In the genomic region with DNA sequence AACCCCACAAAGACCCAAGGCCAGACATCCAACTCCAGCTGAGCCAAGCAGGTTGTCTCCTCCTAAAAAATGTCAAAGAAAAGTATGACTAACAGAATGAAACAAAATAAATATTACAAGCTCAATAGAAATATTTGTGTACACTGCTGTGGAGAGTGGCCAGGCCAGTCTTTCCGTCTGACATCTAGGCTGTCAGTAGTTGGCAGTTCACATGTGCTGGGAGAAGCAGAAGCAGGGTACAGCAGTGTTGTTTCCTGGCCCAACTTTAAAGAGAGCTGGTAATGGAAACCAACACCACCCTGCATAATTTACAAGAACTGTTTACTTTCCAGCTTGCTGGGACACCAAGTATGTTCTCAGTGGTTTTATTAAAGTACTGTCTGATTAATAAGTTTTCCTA, we compare ENCODE assay signal across 14 mouse cellular contexts.
DNase-seq lines count a peak whose midpoint lies in the region; ATAC-seq and TF ChIP-seq lines count a peak whose summit lies in the region.
"Had no signal": no experiment of that assay in that cellular context is flagged by ENCODE, and none has a peak within 500 bp of the region (broad histone marks: within the 10 kb centered on the region; RNA-seq: fewer than 3 reads in every experiment).

No protein-coding gene starts in this region.

- no peak overlapping the region for H3K9ac ChIP-seq in heart, embryonic 11.5 days (ENCODE audit: low read depth, low read length)
- no peak overlapping the region for H3K9ac ChIP-seq in forebrain, postnatal 0 days
- H3K9ac ChIP-seq in midbrain, embryonic 16.5 days (ENCODE audit: low read depth, low read length), result no peak overlapping the region
- H3K9ac ChIP-seq: embryonic facial prominence, embryonic 13.5 days; neural tube, embryonic 12.5 days had no signal

- H3K27me3 ChIP-seq in heart, embryonic 11.5 days (ENCODE audit: control insufficient read depth, insufficient read depth, low read length), result no peaks in the 10 kb centered on the region
- H3K27me3 ChIP-seq in forebrain, postnatal 0 days (ENCODE audit: insufficient read depth, low read length), result no peaks in the 10 kb centered on the region
- H3K27me3 ChIP-seq in midbrain, embryonic 16.5 days (ENCODE audit: control insufficient read depth, insufficient read depth, low read depth, low read length), result no peaks in the 10 kb centered on the region
- H3K27me3 ChIP-seq: embryonic facial prominence, embryonic 13.5 days; neural tube, embryonic 12.5 days had no signal

- H3K9me3 ChIP-seq in heart, embryonic 11.5 days (replicated peaks; ENCODE audit: control insufficient read depth, low read length), result no peaks in the 10 kb centered on the region
- H3K9me3 ChIP-seq in forebrain, postnatal 0 days (ENCODE audit: low read length), result no peaks in the 10 kb centered on the region
- H3K9me3 ChIP-seq in midbrain, embryonic 16.5 days (replicated peaks; ENCODE audit: control insufficient read depth, low read length, poor library complexity, severe bottlenecking), result no peaks in the 10 kb centered on the region
- H3K9me3 ChIP-seq: embryonic facial prominence, embryonic 13.5 days; neural tube, embryonic 12.5 days had no signal

- no peaks in the 10 kb centered on the region; the same call in 1 of the 2 replicates for H3K4me1 ChIP-seq in heart, embryonic 11.5 days (ENCODE audit: control insufficient read depth, insufficient read depth, low read length)
- no peaks in the 10 kb centered on the region for H3K4me1 ChIP-seq in forebrain, postnatal 0 days (ENCODE audit: insufficient read depth)
- H3K4me1 ChIP-seq in midbrain, embryonic 16.5 days (ENCODE audit: control insufficient read depth, insufficient read depth, low read length), result no peaks in the 10 kb centered on the region
- H3K4me1 ChIP-seq: embryonic facial prominence, embryonic 13.5 days; neural tube, embryonic 12.5 days had no signal

- no peak for TF ChIP-seq CTCF in forebrain, postnatal 0 days (IDR thresholded peaks at IDR 0.05; ENCODE audit: low read depth)

- no peaks in the 10 kb centered on the region; the same call in 1 of the 2 replicates for H3K36me3 ChIP-seq in heart, embryonic 11.5 days (ENCODE audit: control insufficient read depth, insufficient read depth, low read length)
- H3K36me3 ChIP-seq in forebrain, postnatal 0 days (ENCODE audit: insufficient read depth), result no peaks in the 10 kb centered on the region
- no peaks in the 10 kb centered on the region for H3K36me3 ChIP-seq in midbrain, embryonic 16.5 days (ENCODE audit: control insufficient read depth, insufficient read depth, low read length)
- H3K36me3 ChIP-seq: embryonic facial prominence, embryonic 13.5 days; neural tube, embryonic 12.5 days had no signal

- peak; percentile 5 to 33 for DNase-seq in heart, adult 9 months (ENCODE audit: low spot score in 2 of 2)
- DNase-seq in gastrocnemius, postnatal 25 days, result peak; percentile 52
- DNase-seq in heart, postnatal 4 days, result peak; percentile 28
- DNase-seq in lung, postnatal 36 days, result peak; percentile 43
- DNase-seq in forebrain, postnatal 0 days, result no peak
- no peak for DNase-seq in cerebellum, postnatal 36 days
- DNase-seq: adrenal gland, postnatal 25 days had no signal

- H3K4me2 ChIP-seq in heart, embryonic 11.5 days, result no peak overlapping the region
- H3K4me2 ChIP-seq in forebrain, postnatal 0 days (ENCODE audit: low read depth), result no peak overlapping the region
- H3K4me2 ChIP-seq in midbrain, embryonic 16.5 days (ENCODE audit: low read length), result no peak overlapping the region
- H3K4me2 ChIP-seq: embryonic facial prominence, embryonic 13.5 days; neural tube, embryonic 12.5 days had no signal

- ATAC-seq in heart, embryonic 11.5 days (replicated peaks; ENCODE audit: insufficient number of reproducible peaks, low FRiP score, low TSS enrichment), result no peak
- ATAC-seq in forebrain, postnatal 0 days, result no peak
- no peak for ATAC-seq in midbrain, embryonic 16.5 days
- ATAC-seq: forebrain, embryonic 14.5 days; hindbrain, postnatal 0 days had no signal

- no peak overlapping the region for H3K27ac ChIP-seq in heart, embryonic 11.5 days (ENCODE audit: low read depth, low read length)
- H3K27ac ChIP-seq in forebrain, postnatal 0 days (ENCODE audit: low read depth, low read length), result no peak overlapping the region
- no peak overlapping the region for H3K27ac ChIP-seq in midbrain, embryonic 16.5 days (ENCODE audit: low read length)
- H3K27ac ChIP-seq: embryonic facial prominence, embryonic 13.5 days; kidney, postnatal 0 days; neural tube, embryonic 12.5 days had no signal

- no peak overlapping the region for H3K4me3 ChIP-seq in heart, embryonic 11.5 days (ENCODE audit: low read depth, low read length)
- no peak overlapping the region for H3K4me3 ChIP-seq in forebrain, postnatal 0 days (ENCODE audit: low read depth, low read length)
- no peak overlapping the region for H3K4me3 ChIP-seq in midbrain, embryonic 16.5 days (ENCODE audit: low read depth, low read length)
- H3K4me3 ChIP-seq: embryonic facial prominence, embryonic 13.5 days; neural tube, embryonic 12.5 days had no signal

- WGBS in heart, embryonic 11.5 days (ENCODE audit: insufficient replicate concordance), result 60% methylated on average over 1 of the region's 1 CpGs
- 56% methylated on average over 1 of the region's 1 CpGs for WGBS in forebrain, postnatal 0 days
- 86% methylated on average over 1 of the region's 1 CpGs for WGBS in midbrain, embryonic 16.5 days

Comparison
In these comparisons a context has a peak if more than half of its experiments do, and no peak if none do; other contexts are left out.
1. DNase-seq: peak in heart, adult 9 months (2 of 2), gastrocnemius, postnatal 25 days (single experiment), heart, postnatal 4 days (single experiment) and lung, postnatal 36 days (single experiment); none in forebrain, postnatal 0 days (single experiment) and cerebellum, postnatal 36 days (0 of 2).